Mouse (Mus musculus) lung, adult 2 months (tissue): Measurements from ENCODE around the gene Wfdc8.
"Not testable (repeated sequence)": the region's sequence is repeated elsewhere in the genome, so short reads cannot be mapped to it uniquely, and the experiment has no call there.

ENCODE experiments used
- CTCF ChIP-seq: fragments of 200-500 bp; IDR thresholded peaks from 2 replicates; pipeline ENCODE4 v1.5.1; 2011; ENCODE audit warnings: mild to moderate bottlenecking, low read length, control low read depth; ENCODE audit not compliant: insufficient read depth
- POLR2A ChIP-seq: fragments of 200-500 bp; IDR thresholded peaks from 2 replicates; pipeline ENCODE4 v1.6.1; 2011; ENCODE audit warnings: low read depth, mild to moderate bottlenecking, control low read depth, low read length, borderline replicate concordance; ENCODE audit errors: extremely low read depth

GRCm38 (mm10) chr2:164585025-164585725, 28.3 kb downstream of the Wfdc8 start, which contains the start of gene Wfdc6a:
- not testable (repeated sequence) for TF ChIP-seq CTCF, POLR2A
